Mouse (Mus musculus): ENCODE results near the gene Syt11.

DNA sequence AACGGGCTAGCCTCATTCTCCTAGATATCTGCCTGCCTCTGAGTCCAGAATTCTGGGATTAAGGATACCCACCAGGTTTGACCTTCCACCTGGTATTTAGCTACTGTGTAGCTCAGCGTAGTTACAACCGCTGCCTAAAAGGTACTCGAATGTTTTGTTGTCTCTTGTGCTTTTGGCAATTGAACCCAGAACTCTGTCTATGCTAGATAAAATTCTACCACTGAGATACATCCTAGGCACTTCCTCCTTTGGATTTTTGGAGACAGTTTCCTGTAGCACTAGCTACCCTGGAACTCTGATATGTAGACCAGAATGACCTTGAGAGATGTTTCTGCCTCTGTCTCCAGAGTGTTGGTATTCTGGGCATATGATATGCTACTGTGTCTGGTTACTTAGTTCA lies 61.3 kb downstream of the Syt11 start:
- TF ChIP-seq CTCF (IDR thresholded peaks at IDR 0.05; ENCODE audit: insufficient read depth, low read depth, low read length) (no peak), POLR2A (IDR thresholded peaks at IDR 0.05; ENCODE audit: insufficient read depth, low read depth, low read length) (no peak)
